Mouse (Mus musculus) hindbrain, embryonic 12.5 days (tissue): ENCODE measurements around the gene Ociad2. TPM values are rescaled to one million over a fixed set of nuclear protein-coding genes. Genes with fewer than 3 reads are reported as not detected.

Experiments used
- ATAC-seq: fragments of 200-750 bp; cut with Nextera tagmentation; 2 replicates; pipeline ENCODE4 v1.8.0; 2017; ENCODE audit warnings: moderate TSS enrichment; ENCODE audit not compliant: low FRiP score
- H3K27ac ChIP-seq: fragments of 300-500 bp; sonication (generic); 2 replicates; pipeline ENCODE4 v1.5.1; 2016; ENCODE audit warnings: mild to moderate bottlenecking
- H3K27me3 ChIP-seq: fragments of 300-500 bp; sonication (generic); 2 replicates; pipeline ENCODE4 v1.6.1; 2016; ENCODE audit warnings: mild to moderate bottlenecking
- H3K36me3 ChIP-seq: fragments of 300-500 bp; sonication (generic); 2 replicates; pipeline ENCODE4 v1.6.1; 2016; ENCODE audit warnings: mild to moderate bottlenecking
- H3K4me1 ChIP-seq: fragments of 300-500 bp; sonication (generic); 2 replicates; pipeline ENCODE4 v1.6.1; 2016
- H3K4me2 ChIP-seq: fragments of 300-500 bp; sonication (generic); replicated peaks from 2 replicates; pipeline ENCODE4 v1.6.1; 2016; ENCODE audit warnings: mild to moderate bottlenecking
- H3K4me3 ChIP-seq: fragments of 300-500 bp; sonication (generic); 2 replicates; pipeline ENCODE4 v1.5.1; 2016; ENCODE audit warnings: mild to moderate bottlenecking
- H3K9ac ChIP-seq: fragments of 300-500 bp; sonication (generic); 2 replicates; pipeline ENCODE4 v1.6.1; 2016; ENCODE audit warnings: mild to moderate bottlenecking, moderate library complexity
- H3K9me3 ChIP-seq: fragments of 300-500 bp; sonication (generic); replicated peaks from 2 replicates; pipeline ENCODE4 v1.6.1; 2016; ENCODE audit warnings: mild to moderate bottlenecking
- WGBS: fragments of 180-500 bp; shearing (Covaris S2); methylation state at CpG from one replicate; pipeline ENCODE4 v1.1.7; 2016; 5-methylcytosine and 5-hydroxymethylcytosine counted together
- polyA plus RNA-seq: library from polyadenylated mRNA; unstranded; fragments of >200 nt; fragmentation: Nextera tagmentation; extraction: Ambion mirVana; gene quantifications from 2 replicates; pipeline ENCODE4 v1.2.1, GENCODE M21; 2016

The Ociad2 gene
- polyA plus RNA-seq, 1 experiment from 2014 or later, result 12.7 TPM

GRCm38 (mm10) chr5:73349514-73349913, 8.7 kb upstream of the Ociad2 start:
- H3K9me3 ChIP-seq, result no peaks in the 10 kb centered on the region
- 0 out of 2 replicates have a peak, but pooled peaks cover 9% of the 10 kb centered on the region for H3K4me1 ChIP-seq
- no peak overlapping the region for H3K9ac ChIP-seq
- no peaks in the 10 kb centered on the region for H3K27me3 ChIP-seq
- ATAC-seq, result no peak
- H3K27ac ChIP-seq, result no peak overlapping the region
- no peaks in the 10 kb centered on the region for H3K36me3 ChIP-seq
- H3K4me2 ChIP-seq, result no peak overlapping the region
- no peak overlapping the region for H3K4me3 ChIP-seq
- WGBS, result 48% methylated on average over 5 of the region's 5 CpGs

GRCm38 (mm10) chr5:73345254-73345653, 4.4 kb upstream of the Ociad2 start:
- no peaks in the 10 kb centered on the region for H3K9me3 ChIP-seq
- H3K27ac ChIP-seq, result no peak overlapping the region
- H3K4me2 ChIP-seq, result no peak overlapping the region
- no peaks in the 10 kb centered on the region for H3K36me3 ChIP-seq
- no peak for ATAC-seq
- H3K9ac ChIP-seq, result no peak overlapping the region
- 85% methylated on average over 4 of the region's 4 CpGs for WGBS
- no peaks in the 10 kb centered on the region for H3K27me3 ChIP-seq
- H3K4me3 ChIP-seq, result no peak overlapping the region
- H3K4me1 ChIP-seq, result 0 out of 2 replicates have a peak, but pooled peaks cover 2% of the 10 kb centered on the region

- Histone ChIP-seq H3K36me3 (no peaks in the 10 kb centered on the region), H3K27me3 (peaks cover 4% of the 10 kb centered on the region; the same call in 1 of the 2 replicates), H3K4me1 (no peaks in the 10 kb centered on the region), H3K9me3 (no peaks in the 10 kb centered on the region), H3K4me2 (no peak overlapping the region), H3K27ac (no peak overlapping the region), H3K9ac (no peak overlapping the region), H3K4me3 (no peak overlapping the region)
- ATAC-seq, result no peak
- WGBS, result 81% methylated on average over 10 of the region's 10 CpGs
Observed at GRCm38 (mm10) chr5:73344310-73344709, 3.5 kb upstream of the Ociad2 start.

- H3K4me2 ChIP-seq, result no peak overlapping the region
- H3K4me3 ChIP-seq, result no peak overlapping the region
- 88% methylated on average over 22 of the region's 22 CpGs for WGBS
- no peaks in the 10 kb centered on the region for H3K36me3 ChIP-seq
- ATAC-seq, result no peak
- no peak overlapping the region for H3K9ac ChIP-seq
- H3K9me3 ChIP-seq, result no peaks in the 10 kb centered on the region
- peaks cover 4% of the 10 kb centered on the region; the same call in 1 of the 2 replicates for H3K27me3 ChIP-seq
- peaks cover 2% of the 10 kb centered on the region; the same call in 1 of the 2 replicates for H3K4me1 ChIP-seq
- H3K27ac ChIP-seq, result no peak overlapping the region
Observed at GRCm38 (mm10) chr5:73342701-73343355, 2.0 kb upstream of the Ociad2 start.

GRCm38 (mm10) chr5:73339779-73340722, 777 bp downstream of the Ociad2 start:
- no peak for ATAC-seq
- H3K27ac ChIP-seq, result no peak overlapping the region
- 89% methylated on average over 9 of the region's 9 CpGs for WGBS
- no peaks in the 10 kb centered on the region for H3K9me3 ChIP-seq
- peaks cover 4% of the 10 kb centered on the region; the same call in 1 of the 2 replicates for H3K27me3 ChIP-seq
- no peak overlapping the region for H3K4me3 ChIP-seq
- no peak overlapping the region for H3K4me2 ChIP-seq
- H3K4me1 ChIP-seq, result peaks cover 6% of the 10 kb centered on the region; the same call in 1 of the 2 replicates
- no peak overlapping the region for H3K9ac ChIP-seq
- no peaks in the 10 kb centered on the region for H3K36me3 ChIP-seq

- Histone ChIP-seq H3K27ac (peak overlapping the region; percentile 75; the same call in 1 of the 2 replicates), H3K4me3 (peak overlapping the region; percentile 62), H3K27me3 (peaks cover 4% of the 10 kb centered on the region; the same call in 1 of the 2 replicates), H3K4me1 (peaks cover 6% of the 10 kb centered on the region; the same call in 1 of the 2 replicates), H3K9ac (peak overlapping the region; percentile 76), H3K36me3 (no peaks in the 10 kb centered on the region), H3K9me3 (no peaks in the 10 kb centered on the region), H3K4me2 (peak overlapping the region; percentile 91)
- WGBS, result 46% methylated on average over 14 of the region's 14 CpGs
- ATAC-seq, result peak; percentile 74
Observed at GRCm38 (mm10) chr5:73338832-73339163, 2.0 kb downstream of the Ociad2 start.

GRCm38 (mm10) chr5:73337961-73338831, 2.6 kb downstream of the Ociad2 start:
- peak; percentile 75 for ATAC-seq
- Histone ChIP-seq H3K4me2 (peak overlapping the region; percentile 91), H3K36me3 (no peaks in the 10 kb centered on the region), H3K9me3 (no peaks in the 10 kb centered on the region), H3K9ac (peak overlapping the region; percentile 76), H3K4me1 (peaks cover 6% of the 10 kb centered on the region; the same call in 1 of the 2 replicates), H3K27ac (peak overlapping the region; percentile 75), H3K27me3 (peaks cover 4% of the 10 kb centered on the region; the same call in 1 of the 2 replicates), H3K4me3 (peak overlapping the region; percentile 62)
- WGBS, result 2% methylated on average over 31 of the region's 41 CpGs

GRCm38 (mm10) chr5:73336448-73336847, 4.4 kb downstream of the Ociad2 start:
- H3K9me3 ChIP-seq, result no peaks in the 10 kb centered on the region
- 90% methylated on average over 5 of the region's 5 CpGs for WGBS
- peaks cover 4% of the 10 kb centered on the region; the same call in 1 of the 2 replicates for H3K27me3 ChIP-seq
- ATAC-seq, result no peak
- H3K27ac ChIP-seq, result no peak overlapping the region
- H3K9ac ChIP-seq, result no peak overlapping the region
- no peaks in the 10 kb centered on the region for H3K36me3 ChIP-seq
- peaks cover 6% of the 10 kb centered on the region; the same call in 1 of the 2 replicates for H3K4me1 ChIP-seq
- no peak overlapping the region for H3K4me3 ChIP-seq
- H3K4me2 ChIP-seq, result no peak overlapping the region

- Histone ChIP-seq H3K4me2 (no peak overlapping the region), H3K9ac (no peak overlapping the region), H3K4me3 (no peak overlapping the region), H3K36me3 (no peaks in the 10 kb centered on the region), H3K4me1 (no peaks in the 10 kb centered on the region), H3K27me3 (no peaks in the 10 kb centered on the region), H3K27ac (no peak overlapping the region), H3K9me3 (no peaks in the 10 kb centered on the region)
- WGBS, result 68% methylated on average over 4 of the region's 4 CpGs
- ATAC-seq, result 0 out of 2 replicates have a peak, but pooled peaks have one; percentile 50
Observed at GRCm38 (mm10) chr5:73331002-73331401, 9.8 kb downstream of the Ociad2 start.

- Histone ChIP-seq H3K4me2 (no peak overlapping the region), H3K36me3 (no peaks in the 10 kb centered on the region), H3K9ac (no peak overlapping the region), H3K9me3 (no peaks in the 10 kb centered on the region), H3K27ac (no peak overlapping the region), H3K4me1 (no peaks in the 10 kb centered on the region), H3K27me3 (no peaks in the 10 kb centered on the region), H3K4me3 (no peak overlapping the region)
- ATAC-seq, result no peak
- 81% methylated on average over 8 of the region's 8 CpGs for WGBS
Observed at GRCm38 (mm10) chr5:73324526-73325170, 16.2 kb downstream of the Ociad2 start.

- no peak overlapping the region for H3K4me3 ChIP-seq
- no peak for ATAC-seq
- H3K9me3 ChIP-seq, result no peaks in the 10 kb centered on the region
- H3K4me2 ChIP-seq, result no peak overlapping the region
- WGBS, result 81% methylated on average over 5 of the region's 5 CpGs
- no peaks in the 10 kb centered on the region for H3K36me3 ChIP-seq
- no peak overlapping the region for H3K27ac ChIP-seq
- H3K27me3 ChIP-seq, result no peaks in the 10 kb centered on the region
- no peaks in the 10 kb centered on the region for H3K4me1 ChIP-seq
- no peak overlapping the region for H3K9ac ChIP-seq
Observed at GRCm38 (mm10) chr5:73323602-73324001, 17.2 kb downstream of the Ociad2 start.
